25 mouse cellular contexts compared by ENCODE assay signal in genomic region chr12:4624201-4624600, GRCm38 (mm10). TPM values are rescaled to one million over a fixed set of nuclear protein-coding genes. Genes with fewer than 3 reads are reported as not detected.
DNase-seq lines count a peak whose midpoint lies in the region.
"Had no signal": no experiment of that assay in that cellular context is flagged by ENCODE, and none has a peak within 500 bp of the region (broad histone marks: within the 10 kb centered on the region; RNA-seq: fewer than 3 reads in every experiment).

No protein-coding gene starts in this region.

- intact Hi-C loops in left cerebral cortex, postnatal 4 days (cut with DNase I) = no loop called here

- peak; percentile 8 for DNase-seq in adrenal gland, postnatal 10 days
- no peak for DNase-seq in adrenal gland, postnatal 25 days
- peak; percentile 3 for DNase-seq in left cerebral cortex, postnatal 4 days
- DNase-seq in left cerebral cortex, adult 9 months (ENCODE audit: low spot score in 2 of 2) = no peak
- peak; percentile 23 for DNase-seq in induced T-regulatory cell, adult 2 months (ENCODE audit: low read depth)
- peak; percentile 12 to 18 for DNase-seq in thymus, postnatal 36 days
- no peak for DNase-seq in frontal cortex, adult 2 months (ENCODE audit: extremely low spot score in 1 of 2, low spot score in 1 of 2)
- no peak for DNase-seq in layer of hippocampus, postnatal 14 days (ENCODE audit: low spot score in 2 of 2)
- DNase-seq: heart, postnatal 14 days; kidney, adult 11 months; kidney, postnatal 14 days; lung, postnatal 10 days had no signal

RNA-seq across cellular contexts. Expression of gene Gm3625, which starts 31.5 kb away (rescaled TPM):
- total RNA-seq in adrenal gland, postnatal 10 days (2021) = not detected
- not detected in 2 replicates for total RNA-seq in adrenal gland, postnatal 25 days (2021)
- not detected for total RNA-seq in left cerebral cortex, postnatal 4 days (2021)
- not detected in 2 replicates for polyA plus RNA-seq in frontal cortex, adult 2 months (2012; rRNA removed)
- total RNA-seq in layer of hippocampus, postnatal 14 days (2021) = not detected
- total RNA-seq: gastrocnemius, adult 18-20 months; heart, postnatal 14 days; layer of hippocampus, adult 8-10 months; left cerebral cortex, adult 8-10 months had no signal
- polyA plus RNA-seq: embryonic facial prominence, embryonic 13.5 days; forebrain, embryonic 16.5 days; gonadal fat pad, adult 2 months; heart, embryonic 11.5 days; hindbrain, embryonic 15.5 days; limb, embryonic 13.5 days; liver, embryonic 14.5 days; midbrain, embryonic 11.5 days; neural tube, embryonic 15.5 days; stomach, embryonic 14.5 days had no signal

RNA-seq across cellular contexts. Expression of gene Itsn2, which starts 31.8 kb away (rescaled TPM):
- 10 to 100 TPM; 40.2 to 45.4 TPM for total RNA-seq in adrenal gland, postnatal 10 days (2021)
- total RNA-seq in adrenal gland, postnatal 25 days (2021) = 57.2 and 63.3 TPM in 2 replicates
- total RNA-seq in left cerebral cortex, postnatal 4 days (2021) = 10 to 100 TPM; 48.7 to 49.5 TPM
- 40.2 and 47.4 TPM in 2 replicates for polyA plus RNA-seq in frontal cortex, adult 2 months (2012; rRNA removed)
- total RNA-seq in layer of hippocampus, postnatal 14 days (2021) = 10 to 100 TPM; 77.7 to 78.0 TPM

Comparison
In these comparisons a context has a peak if more than half of its experiments do, and no peak if none do; other contexts are left out.
1. DNase-seq: peak in adrenal gland, postnatal 10 days (single experiment), left cerebral cortex, postnatal 4 days (single experiment), induced T-regulatory cell, adult 2 months (single experiment) and thymus, postnatal 36 days (2 of 2); none in adrenal gland, postnatal 25 days (single experiment), left cerebral cortex, adult 9 months (0 of 2), frontal cortex, adult 2 months (0 of 2) and layer of hippocampus, postnatal 14 days (0 of 2).